ENCODE assay signal across 16 mouse cellular contexts in genomic region chr10:110619193-110619592, GRCm38 (mm10).
DNase-seq lines count a peak whose midpoint lies in the region.
"Had no signal": no experiment of that assay in that cellular context is flagged by ENCODE, and none has a peak within 500 bp of the region (broad histone marks: within the 10 kb centered on the region; RNA-seq: fewer than 3 reads in every experiment).

No protein-coding gene starts in this region.

- peak; percentile 15 to 41 for DNase-seq in cerebellum, postnatal 25 days
- no peak for DNase-seq in cerebellum, adult 11-12 months
- peak; percentile 41 to 45 for DNase-seq in left cerebral cortex, adult 18-20 months (ENCODE audit: low spot score in 2 of 2)
- DNase-seq in left cerebral cortex, postnatal 10 days (ENCODE audit: extremely low spot score in 1 of 2, low spot score in 2 of 2): no peak
- peak; percentile 88 for DNase-seq in brain, adult 2 months (ENCODE audit: low read depth, low spot score)
- peak; percentile 37 to 47 for DNase-seq in left cerebral cortex, postnatal 36 days (ENCODE audit: low spot score in 2 of 2)
- no peak for DNase-seq in spleen, postnatal 36 days (ENCODE audit: low spot score in 2 of 2)
- DNase-seq: adrenal gland, postnatal 14 days; cerebellum, adult 8-10 months; forebrain, postnatal 0 days; gastrocnemius, postnatal 10 days; heart, postnatal 10 days; kidney, adult 11 months; kidney, postnatal 14 days; layer of hippocampus, adult 9-11 months; thymus, postnatal 14 days had no signal

- intact Hi-C loops in left cerebral cortex, postnatal 10 days (cut with DNase I): no loop called here
- intact Hi-C loops in left cerebral cortex, postnatal 36 days (cut with DNase I): no loop called here

Comparison
In these comparisons a context has a peak if more than half of its experiments do, and no peak if none do; other contexts are left out.
1. DNase-seq: peak in cerebellum, postnatal 25 days (2 of 2), left cerebral cortex, adult 18-20 months (2 of 2), brain, adult 2 months (single experiment) and left cerebral cortex, postnatal 36 days (2 of 2); none in cerebellum, adult 11-12 months (single experiment), left cerebral cortex, postnatal 10 days (0 of 2) and spleen, postnatal 36 days (0 of 2).